Mouse (Mus musculus): ENCODE results near the gene Nova1. TPM values are rescaled to one million over a fixed set of nuclear protein-coding genes. Genes with fewer than 3 reads are reported as not detected.

Gene Nova1
- 4.1 and 9.8 TPM in 2 replicates for polyA plus RNA-seq (2012; rRNA removed; ENCODE audit: low replicate concordance)

DNA sequence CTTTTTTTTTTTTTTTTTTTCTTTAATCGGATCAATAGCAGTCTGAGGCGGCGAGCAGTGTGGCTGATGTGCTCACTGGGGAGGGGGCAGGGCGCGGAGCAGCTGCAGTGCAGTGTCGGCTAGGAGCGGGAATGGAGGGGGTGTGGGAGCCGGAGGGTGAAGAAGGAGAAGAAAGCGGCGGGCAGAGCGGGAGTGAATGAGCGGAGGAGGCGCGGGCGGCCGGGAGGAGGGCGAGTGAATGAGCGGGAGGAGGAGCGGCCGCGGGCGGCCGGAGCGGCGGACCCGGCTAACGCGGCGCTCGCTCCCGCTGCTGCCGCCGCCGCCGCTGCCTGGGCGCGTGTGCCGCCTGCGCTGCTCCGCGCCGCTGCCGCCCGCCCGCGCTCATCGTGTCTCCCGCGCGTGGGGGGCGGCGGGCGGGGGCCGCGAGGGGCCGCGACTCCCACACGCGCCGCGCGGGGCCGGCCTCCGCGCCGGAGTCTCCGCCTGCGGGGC, at the start of gene Nova1:
Gene Nova1 (minus strand): TSS at position 74 of the 492 bp plus-strand sequence.

Data from mammary gland, adult 2 months (tissue).